Mouse (Mus musculus) E14TG2a.4 (cell line): ENCODE data around the gene Rasgef1a.

ENCODE experiments used
- H3K27me3 ChIP-seq: 2 replicates; pipeline ENCODE4 v1.6.1; 2014; ENCODE audit warnings: low read length, control low read depth; ENCODE audit not compliant: insufficient read depth
- H3K36me3 ChIP-seq: 2 replicates; pipeline ENCODE4 v1.6.1; 2014; ENCODE audit warnings: low read length, control low read depth; ENCODE audit not compliant: insufficient read depth
- H3K4me1 ChIP-seq: replicated peaks from 2 replicates; pipeline ENCODE4 v1.6.1; 2014; ENCODE audit warnings: low read depth, low read length, control low read depth
- H3K4me3 ChIP-seq: replicated peaks from 2 replicates; pipeline ENCODE4 v1.5.1; 2014; ENCODE audit warnings: mild to moderate bottlenecking, low read length
- H3K9me3 ChIP-seq: 2 replicates; pipeline ENCODE4 v1.6.1; 2014; ENCODE audit warnings: low read length, control low read depth
- CTCF ChIP-seq: conservative IDR thresholded peaks from 2 replicates; pipeline ENCODE4 v1.5.1; 2014; ENCODE audit warnings: low read length
- NANOG ChIP-seq: IDR thresholded peaks from 2 replicates; pipeline ENCODE4 v1.6.1; 2014; ENCODE audit warnings: borderline replicate concordance, low read length, mixed read lengths
- POU5F1 ChIP-seq: IDR thresholded peaks from 2 replicates; pipeline ENCODE4 v1.6.1; 2014; ENCODE audit warnings: low read length, borderline replicate concordance

Rasgef1a gene

DNA sequence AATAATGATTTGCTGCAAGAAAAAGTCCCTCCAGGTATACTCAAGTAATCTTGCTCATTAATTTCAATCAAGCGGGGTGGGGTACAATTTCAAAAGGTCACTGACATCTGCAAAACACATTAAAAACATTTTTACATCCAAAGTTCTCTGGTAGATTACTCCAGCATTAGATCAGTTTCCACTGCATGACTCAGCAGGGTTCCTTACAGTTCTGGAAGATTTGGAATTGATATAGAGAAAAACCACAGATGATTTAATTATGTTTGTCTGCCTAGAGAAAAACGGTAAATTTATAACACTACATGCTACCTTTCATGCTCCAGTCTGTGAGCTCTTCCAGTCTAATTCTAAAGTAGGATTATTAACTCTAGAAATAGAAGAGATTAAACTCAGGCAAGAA, 118.8 kb downstream of the Rasgef1a start:
- no peaks in the 10 kb centered on the region for H3K36me3 ChIP-seq
- no peaks in the 10 kb centered on the region for H3K4me1 ChIP-seq
- no peaks in the 10 kb centered on the region for H3K9me3 ChIP-seq
- H3K27me3 ChIP-seq = no peaks in the 10 kb centered on the region
- H3K4me3 ChIP-seq = no peak overlapping the region
- TF ChIP-seq POU5F1 = no peak
- no peak for TF ChIP-seq CTCF
- TF ChIP-seq NANOG = no peak

DNA sequence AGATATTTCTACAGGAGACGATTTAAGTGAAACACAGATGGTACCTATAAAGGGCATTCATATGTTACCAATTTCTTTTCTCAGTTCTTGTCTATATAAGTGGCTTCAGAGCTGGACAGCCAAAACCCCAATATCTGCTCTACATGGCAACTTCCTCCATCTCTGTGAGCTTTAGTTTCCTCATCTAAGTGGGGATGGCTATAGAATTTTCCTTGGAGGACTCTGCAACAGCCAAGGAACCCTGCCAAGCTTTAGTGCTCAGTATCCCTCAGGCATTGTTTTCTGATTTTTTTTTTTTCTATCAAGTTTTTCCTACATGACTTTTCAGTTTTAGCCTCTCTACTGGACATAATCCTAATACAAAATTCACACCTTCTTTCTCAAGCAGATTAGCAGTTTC, 123.2 kb downstream of the Rasgef1a start:
- Histone ChIP-seq H3K4me3 (no peak overlapping the region), H3K27me3 (no peaks in the 10 kb centered on the region), H3K36me3 (no peaks in the 10 kb centered on the region), H3K9me3 (no peaks in the 10 kb centered on the region), H3K4me1 (peaks cover 8% of the 10 kb centered on the region)
- no peak for TF ChIP-seq CTCF
- TF ChIP-seq NANOG = no peak
- no peak for TF ChIP-seq POU5F1

DNA sequence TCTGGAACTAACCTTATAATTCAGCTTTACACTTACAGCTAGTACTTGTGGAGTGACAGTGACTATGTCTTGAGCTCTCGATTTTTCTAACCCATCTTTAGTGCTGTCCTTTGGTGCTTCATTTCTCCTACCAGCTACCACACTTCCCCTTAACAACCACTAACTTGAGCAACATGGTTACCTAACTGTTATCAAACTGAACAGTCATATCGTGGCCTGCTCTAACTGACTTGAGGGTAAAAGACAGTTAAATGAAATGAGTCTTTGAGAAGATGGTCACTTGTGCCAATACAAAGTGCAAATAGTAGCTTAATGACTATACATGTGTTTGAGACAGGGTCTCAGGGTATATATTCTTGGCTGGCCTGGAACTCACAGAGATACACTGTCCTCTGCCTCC, 125.9 kb downstream of the Rasgef1a start:
- Histone ChIP-seq H3K36me3 (no peaks in the 10 kb centered on the region), H3K4me1 (peaks cover 10% of the 10 kb centered on the region), H3K27me3 (no peaks in the 10 kb centered on the region), H3K4me3 (no peak overlapping the region), H3K9me3 (no peaks in the 10 kb centered on the region)
- TF ChIP-seq NANOG = no peak
- no peak for TF ChIP-seq POU5F1
- TF ChIP-seq CTCF = no peak

DNA sequence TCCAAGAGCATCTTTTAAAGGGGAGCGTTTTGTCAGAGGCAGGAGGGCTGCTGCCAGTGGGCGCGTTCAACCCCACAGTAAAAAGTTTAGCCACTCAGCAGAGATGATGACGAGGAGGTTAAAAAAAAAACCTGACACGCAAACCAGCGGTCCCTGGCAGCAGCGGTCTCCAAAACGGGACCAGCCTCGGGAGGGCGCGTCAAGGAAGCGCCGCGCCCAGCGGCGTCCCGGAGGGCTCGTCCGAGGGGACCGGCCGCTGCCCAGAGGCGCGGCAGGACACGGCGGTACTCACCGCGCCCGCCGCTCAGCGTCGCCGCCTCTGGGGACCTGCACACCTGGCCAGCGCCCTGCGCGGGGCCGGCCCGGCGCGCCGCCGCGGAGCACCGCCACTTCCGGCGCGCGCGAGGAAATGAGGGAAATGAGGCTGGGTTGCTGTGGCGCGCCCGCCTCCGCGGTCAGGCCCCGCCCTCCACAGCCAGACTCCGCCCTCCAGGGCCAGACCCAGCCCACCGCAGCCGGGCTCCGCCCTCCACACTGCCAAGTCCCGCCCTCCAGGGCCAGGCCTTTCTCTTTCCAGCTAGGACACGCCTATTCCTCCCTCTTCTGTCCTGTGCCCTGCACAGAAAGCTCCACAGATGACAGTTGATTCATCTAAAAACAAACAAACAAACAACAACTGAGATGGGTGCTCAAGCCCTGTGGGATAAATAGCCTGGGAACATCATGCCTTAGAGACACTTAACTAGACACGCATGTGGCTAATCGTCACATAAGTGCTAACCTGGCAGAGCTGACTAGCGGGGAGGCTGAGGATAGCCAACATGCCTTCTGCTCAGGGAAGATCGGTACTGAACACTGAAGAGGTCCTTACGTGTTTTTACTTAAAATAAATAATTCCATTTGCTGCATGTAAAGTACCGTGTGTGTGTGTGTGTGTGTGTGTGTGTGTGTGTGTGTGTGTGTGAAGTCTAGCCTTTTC, 127.8 kb downstream of the Rasgef1a start, which contains the start of gene Csgalnact2:
TSS of gene Csgalnact2 (minus strand) at position 410 of the 979 bp plus-strand sequence.
- H3K9me3 ChIP-seq = no peaks in the 10 kb centered on the region
- H3K27me3 ChIP-seq = no peaks in the 10 kb centered on the region

DNA sequence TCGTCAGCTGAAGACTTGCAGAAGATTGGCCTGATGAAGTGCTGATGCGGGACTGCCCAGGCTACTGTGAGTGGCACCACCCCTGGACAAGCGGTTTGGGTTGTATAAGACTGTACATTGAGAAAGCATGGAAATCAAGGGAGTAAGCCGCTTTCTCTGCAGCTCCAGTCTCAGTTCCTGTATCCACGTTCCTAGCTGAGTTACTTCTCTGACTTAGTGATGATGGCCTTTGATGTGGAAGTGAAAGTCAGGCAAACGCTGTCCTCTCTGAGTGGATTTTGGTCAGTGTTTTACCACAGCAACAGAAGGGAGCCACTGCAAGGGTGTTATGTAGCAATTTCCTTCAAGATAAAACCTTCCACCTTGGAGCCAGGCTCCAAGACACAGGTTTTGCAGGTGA, 129.7 kb downstream of the Rasgef1a start:
- H3K4me3 ChIP-seq = no peak overlapping the region
- H3K27me3 ChIP-seq = no peaks in the 10 kb centered on the region
- H3K36me3 ChIP-seq = no peaks in the 10 kb centered on the region
- no peaks in the 10 kb centered on the region for H3K9me3 ChIP-seq
- no peak for TF ChIP-seq CTCF
- no peak for TF ChIP-seq NANOG
- TF ChIP-seq POU5F1 = no peak
- H3K4me1 ChIP-seq = peaks cover 24% of the 10 kb centered on the region

More for the DNA sequence above, 127.8 kb downstream of the Rasgef1a start, which contains the start of gene Csgalnact2:
- no peaks in the 10 kb centered on the region for H3K36me3 ChIP-seq
- H3K4me1 ChIP-seq = peaks cover 24% of the 10 kb centered on the region
- TF ChIP-seq POU5F1 (no peak), NANOG (no peak), CTCF (no peak)
- H3K4me3 ChIP-seq = peak within 1 kb of the TSS; percentile 90
